Comparison of ENCODE assay signal across 11 mouse cellular contexts in genomic region chrX:103521221-103521716, GRCm38 (mm10).
"Had no signal": no experiment of that assay in that cellular context is flagged by ENCODE, and none has a peak within 500 bp of the region (broad histone marks: within the 10 kb centered on the region; RNA-seq: fewer than 3 reads in every experiment).

No protein-coding gene starts in this region.

- ATAC-seq: inflammation-experienced regulatory T-cells, adult 6 months; intestine, postnatal 0 days; liver, embryonic 12.5 days; midbrain, embryonic 15.5 days had no signal

- H3K4me3 ChIP-seq: limb, embryonic 15.5 days; liver, embryonic 12.5 days; megakaryocyte, embryonic 14.5 days; midbrain, embryonic 15.5 days; neural tube, embryonic 12.5 days had no signal

- H3K36me3 ChIP-seq: limb, embryonic 15.5 days; liver, embryonic 12.5 days; midbrain, embryonic 15.5 days; neural tube, embryonic 12.5 days had no signal

- H3K9me3 ChIP-seq: limb, embryonic 15.5 days; liver, embryonic 12.5 days; megakaryocyte, embryonic 14.5 days; midbrain, embryonic 15.5 days; neural tube, embryonic 12.5 days had no signal

- DNase-seq: layer of hippocampus, postnatal 36 days; lung, embryonic 14.5 days; lung, postnatal 10 days had no signal

- H3K4me2 ChIP-seq: limb, embryonic 15.5 days; liver, embryonic 12.5 days; lung, embryonic 14.5 days; midbrain, embryonic 11.5 days; midbrain, embryonic 15.5 days; neural tube, embryonic 12.5 days had no signal

- H3K27ac ChIP-seq: limb, embryonic 15.5 days; liver, embryonic 12.5 days; midbrain, embryonic 15.5 days; neural tube, embryonic 12.5 days had no signal

- H3K4me1 ChIP-seq: limb, embryonic 15.5 days; midbrain, embryonic 15.5 days; neural tube, embryonic 12.5 days had no signal

- H3K9ac ChIP-seq: limb, embryonic 15.5 days; liver, embryonic 12.5 days; lung, embryonic 14.5 days; midbrain, embryonic 15.5 days; neural tube, embryonic 12.5 days had no signal

- H3K27me3 ChIP-seq: limb, embryonic 15.5 days; liver, embryonic 12.5 days; megakaryocyte, embryonic 14.5 days; midbrain, embryonic 15.5 days; neural tube, embryonic 12.5 days had no signal
